Mouse (Mus musculus): ENCODE results near the gene Misp.

The Misp gene

DNA sequence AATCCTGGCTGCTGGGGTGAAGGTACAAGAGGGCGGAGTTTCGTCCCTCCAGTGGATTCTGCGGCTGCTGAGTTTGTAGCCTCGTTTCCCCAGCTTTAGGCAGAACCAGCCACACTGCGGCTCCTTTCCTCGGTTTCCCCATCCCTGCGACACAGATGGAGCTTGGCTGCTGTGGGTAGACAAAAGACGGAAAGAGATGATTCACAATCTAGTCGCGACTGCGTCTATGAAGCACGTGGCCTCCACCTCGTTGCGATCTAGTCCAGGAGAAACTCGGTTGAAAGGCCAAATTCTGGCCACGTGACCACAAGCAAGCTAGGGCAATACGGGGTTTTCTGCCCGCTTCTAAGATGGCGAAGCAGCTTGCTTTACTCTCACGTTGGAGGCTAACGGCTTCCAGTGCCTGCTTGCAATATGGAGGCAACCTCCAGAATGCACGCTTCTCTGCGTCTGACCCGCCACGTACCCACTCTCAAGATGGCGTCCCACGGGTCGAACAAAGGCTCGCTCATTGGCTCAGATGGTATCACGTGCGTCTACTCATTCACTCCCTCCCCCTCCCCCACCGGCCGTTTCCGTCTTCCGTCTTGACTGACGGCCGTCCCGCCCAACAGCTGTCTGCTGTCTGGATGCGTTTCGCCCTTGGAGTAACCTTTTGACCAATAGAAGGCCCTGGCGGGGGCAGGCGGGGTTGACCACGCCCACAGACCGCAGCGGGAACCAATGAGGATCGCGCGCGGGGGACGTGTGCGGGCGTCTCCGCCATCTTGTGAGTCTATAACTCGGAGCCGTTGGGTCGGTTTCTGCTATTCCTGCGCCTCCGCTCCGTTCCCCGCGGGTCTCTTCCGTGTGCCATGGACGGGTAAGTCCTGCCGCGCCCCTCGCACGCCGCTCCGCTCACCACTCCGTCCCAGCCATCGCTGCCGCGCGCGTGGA lies 33.3 kb downstream of the Misp start, which contains the start of gene Ptbp1:
Ptbp1 (plus strand) TSS at position 568 of the 936 bp plus-strand sequence.
- peak; percentile 98 for DNase-seq (ENCODE audit: extremely low spot score, low read depth, low spot score)

- no peak for DNase-seq (ENCODE audit: extremely low spot score, low read depth, low spot score)
Measured at GRCm38 (mm10) chr10:79854801-79855541, 34.2 kb downstream of the Misp start.

- no peak for DNase-seq (ENCODE audit: extremely low spot score, low read depth, low spot score)
Measured at GRCm38 (mm10) chr10:79855558-79856184, 34.9 kb downstream of the Misp start.

- no peak for DNase-seq (ENCODE audit: extremely low spot score, low read depth, low spot score)
Measured at GRCm38 (mm10) chr10:79856280-79856679, 35.5 kb downstream of the Misp start.

- no peak for DNase-seq (ENCODE audit: extremely low spot score, low read depth, low spot score)
Measured at GRCm38 (mm10) chr10:79856704-79857451, 36.1 kb downstream of the Misp start.

DNA sequence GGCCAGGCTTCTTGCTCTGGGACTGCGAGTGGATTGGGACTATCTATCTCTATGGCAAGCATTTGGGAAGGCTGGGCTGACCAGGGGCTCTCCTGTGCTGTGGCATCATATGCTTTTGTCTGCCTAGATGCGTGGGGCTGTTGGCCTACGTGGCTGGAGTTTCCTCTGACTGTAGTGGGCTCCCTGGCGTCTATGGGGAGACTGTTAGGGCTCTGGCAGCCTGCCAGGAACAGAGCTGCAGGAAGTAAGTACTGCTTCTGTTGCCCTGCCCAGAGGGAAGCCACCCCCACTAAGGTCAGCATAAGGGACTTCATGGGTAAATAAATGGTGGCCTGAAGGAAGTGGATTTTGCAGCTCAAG lies 36.6 kb downstream of the Misp start:
- no peak for DNase-seq (ENCODE audit: extremely low spot score, low read depth, low spot score)

DNA sequence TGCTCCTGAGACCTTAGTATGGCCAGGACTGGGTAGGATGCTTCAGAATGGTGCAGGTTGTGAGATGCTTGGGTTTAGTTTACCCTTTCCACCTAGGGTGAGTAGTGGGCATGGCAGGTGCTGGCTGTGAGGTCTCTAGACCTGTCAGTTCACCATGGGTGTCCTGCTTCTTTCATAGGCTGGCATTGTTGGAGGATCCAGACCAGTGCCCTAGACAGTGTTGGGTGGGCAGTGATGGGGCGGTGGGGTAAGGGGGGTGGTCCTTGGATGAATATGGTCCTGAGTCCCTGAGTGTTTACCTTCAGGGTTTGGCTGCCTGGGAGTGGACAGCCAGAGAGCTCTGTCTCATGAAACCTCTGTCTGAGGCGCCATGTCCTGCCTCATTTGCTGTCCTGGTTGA lies 37.1 kb downstream of the Misp start:
- no peak for DNase-seq (ENCODE audit: extremely low spot score, low read depth, low spot score)

- no peak for DNase-seq (ENCODE audit: extremely low spot score, low read depth, low spot score)
Measured at GRCm38 (mm10) chr10:79858416-79859074, 37.8 kb downstream of the Misp start.

DNA sequence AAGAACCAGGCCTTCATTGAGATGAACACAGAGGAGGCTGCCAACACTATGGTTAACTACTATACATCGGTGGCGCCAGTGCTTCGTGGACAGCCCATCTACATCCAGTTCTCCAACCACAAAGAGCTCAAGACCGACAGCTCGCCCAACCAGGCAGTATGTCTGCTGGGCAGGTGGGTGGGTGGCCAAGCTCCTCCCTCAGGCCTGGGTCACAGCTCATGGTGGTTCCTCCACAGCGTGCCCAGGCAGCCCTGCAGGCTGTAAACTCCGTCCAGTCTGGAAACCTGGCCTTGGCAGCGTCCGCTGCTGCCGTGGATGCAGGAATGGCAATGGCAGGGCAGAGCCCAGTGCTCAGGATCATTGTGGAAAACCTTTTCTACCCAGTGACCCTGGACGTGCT lies 38.3 kb downstream of the Misp start:
- DNase-seq (ENCODE audit: extremely low spot score, low read depth, low spot score) = no peak

DNA sequence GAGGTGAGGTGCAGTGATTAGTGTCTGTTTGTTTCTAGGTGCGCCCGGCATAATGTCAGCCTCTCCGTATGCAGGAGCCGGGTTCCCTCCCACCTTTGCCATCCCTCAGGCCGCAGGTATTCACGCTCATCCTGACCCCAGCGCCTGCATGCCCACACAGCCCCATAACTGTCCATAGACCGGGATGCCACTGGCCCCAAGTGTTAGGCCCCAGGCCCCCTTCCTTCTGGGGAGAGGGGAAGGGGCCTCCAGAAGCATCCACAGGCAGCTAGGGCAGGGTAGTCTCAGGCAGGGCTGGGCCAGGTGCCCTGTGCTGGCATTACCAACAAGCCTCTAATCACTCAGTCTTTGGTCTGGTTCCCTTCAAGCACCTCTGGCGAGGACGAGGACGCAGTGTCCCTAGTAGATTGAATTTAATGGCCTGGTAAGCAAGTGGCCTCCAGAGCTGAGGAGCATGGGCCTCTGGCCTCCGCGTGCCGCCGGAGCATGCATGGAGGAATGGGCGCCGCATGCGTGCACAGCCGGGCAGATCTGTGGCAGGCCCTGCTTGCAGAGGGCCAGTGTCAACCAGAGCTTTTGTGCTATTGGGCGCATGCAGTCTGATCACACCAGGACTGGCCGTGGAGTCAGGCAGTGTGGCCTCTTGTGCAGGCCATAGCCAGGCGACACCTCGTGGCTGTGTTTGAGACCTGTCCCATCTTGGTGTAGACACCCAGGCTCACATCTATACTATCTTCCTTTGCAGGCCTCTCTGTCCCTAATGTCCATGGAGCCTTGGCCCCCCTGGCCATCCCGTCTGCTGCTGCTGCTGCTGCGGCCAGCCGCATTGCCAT lies 39.5 kb downstream of the Misp start:
- DNase-seq (ENCODE audit: extremely low spot score, low read depth, low spot score) = no peak

DNA sequence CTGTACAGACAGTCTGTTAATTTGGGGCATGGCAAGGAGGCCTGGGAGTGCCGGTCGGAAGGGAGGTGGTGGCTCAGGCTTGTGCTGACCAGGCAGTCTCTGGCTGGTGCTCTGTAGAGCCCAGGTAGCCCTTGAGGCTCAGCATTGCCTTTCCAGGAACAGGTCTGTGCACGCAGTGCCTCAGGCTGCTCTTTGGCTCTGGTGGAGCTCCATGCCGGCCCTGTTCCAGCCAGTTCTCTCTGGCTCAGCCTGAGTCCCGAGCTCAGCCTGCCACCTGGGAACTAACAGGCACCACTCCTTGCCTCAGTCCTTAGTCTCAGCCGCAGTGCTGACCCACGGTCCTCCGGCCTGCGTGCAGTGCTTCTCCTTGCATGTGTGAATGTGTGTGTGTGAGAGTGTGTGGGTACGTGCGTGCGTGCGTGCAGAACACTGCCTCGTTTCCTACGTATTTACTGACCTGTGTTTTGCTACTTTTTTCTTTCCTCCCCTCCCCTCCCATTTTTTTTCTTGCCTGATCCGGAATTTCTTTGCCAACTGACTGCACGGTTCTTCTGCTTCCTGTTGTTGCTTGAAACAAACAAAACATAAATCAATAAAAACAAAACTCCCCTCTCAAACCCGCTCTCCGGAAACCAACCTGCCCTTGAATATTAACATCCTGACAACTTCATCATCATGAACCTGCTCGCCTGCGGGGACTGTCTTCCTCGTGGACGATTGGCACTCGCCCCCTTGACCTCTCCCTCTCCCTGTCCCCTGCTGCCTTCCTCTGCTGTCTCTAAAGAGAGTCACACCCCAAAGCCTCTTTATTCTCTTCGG lies 40.6 kb downstream of the Misp start:
- DNase-seq (ENCODE audit: extremely low spot score, low read depth, low spot score) = no peak

- DNase-seq (ENCODE audit: extremely low spot score, low read depth, low spot score) = no peak
Measured at GRCm38 (mm10) chr10:79862049-79862788, 41.4 kb downstream of the Misp start.

DNA sequence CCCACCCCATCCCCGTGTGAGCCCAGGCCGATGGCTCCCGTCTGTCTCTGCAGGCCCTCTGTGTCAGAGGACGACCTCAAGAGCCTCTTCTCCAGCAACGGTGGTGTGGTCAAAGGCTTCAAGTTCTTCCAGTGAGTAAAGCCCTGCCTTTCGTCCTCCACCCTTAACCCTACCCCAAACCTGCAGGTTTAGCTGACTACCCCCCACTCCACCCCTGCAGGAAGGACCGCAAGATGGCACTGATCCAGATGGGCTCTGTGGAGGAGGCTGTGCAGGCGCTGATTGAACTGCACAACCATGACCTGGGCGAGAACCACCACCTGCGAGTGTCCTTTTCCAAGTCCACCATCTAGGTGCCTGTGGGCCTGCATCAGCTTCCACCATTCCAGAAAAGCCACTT lies 42.1 kb downstream of the Misp start:
- no peak for DNase-seq (ENCODE audit: extremely low spot score, low read depth, low spot score)

DNA sequence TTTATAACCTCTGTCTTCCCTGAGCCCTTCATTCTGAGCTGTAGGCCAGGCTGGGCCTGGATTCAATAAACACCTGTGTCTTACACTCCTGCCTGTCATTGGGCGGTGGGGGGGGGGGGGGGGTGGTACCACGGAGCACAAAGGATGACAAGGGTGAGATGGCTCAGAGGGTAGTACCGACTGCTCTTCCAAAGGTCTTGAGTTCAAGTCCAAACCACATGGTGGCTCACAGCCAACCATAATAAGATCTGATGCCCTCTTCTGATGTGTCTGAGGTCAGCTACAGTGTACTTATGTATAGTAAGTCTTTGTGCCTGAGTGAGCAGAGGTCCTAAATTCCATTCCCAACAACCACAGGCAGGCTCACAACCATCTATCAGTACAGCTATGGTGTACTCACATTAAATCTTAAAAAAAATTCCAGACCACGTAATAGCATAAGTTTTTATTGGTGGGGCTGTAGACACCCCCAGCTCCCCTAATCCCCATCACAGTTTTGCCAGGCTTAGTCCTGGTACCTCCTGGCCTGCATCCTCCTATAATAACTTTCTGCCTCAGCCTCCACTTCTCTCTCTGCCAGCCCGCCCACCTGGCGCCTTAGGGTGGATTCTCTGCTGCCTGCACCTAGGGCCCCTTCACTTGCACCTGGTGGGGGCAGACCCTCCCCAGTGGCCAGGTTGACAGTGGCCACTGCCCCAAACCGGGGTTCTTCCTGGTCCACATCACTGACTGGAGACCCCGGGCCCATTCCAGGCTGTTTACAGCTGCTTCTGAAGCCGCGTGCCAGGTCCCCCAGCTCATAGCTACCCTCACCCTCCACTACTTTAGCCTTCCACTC lies 43.8 kb downstream of the Misp start:
- DNase-seq (ENCODE audit: extremely low spot score, low read depth, low spot score) = no peak

DNA sequence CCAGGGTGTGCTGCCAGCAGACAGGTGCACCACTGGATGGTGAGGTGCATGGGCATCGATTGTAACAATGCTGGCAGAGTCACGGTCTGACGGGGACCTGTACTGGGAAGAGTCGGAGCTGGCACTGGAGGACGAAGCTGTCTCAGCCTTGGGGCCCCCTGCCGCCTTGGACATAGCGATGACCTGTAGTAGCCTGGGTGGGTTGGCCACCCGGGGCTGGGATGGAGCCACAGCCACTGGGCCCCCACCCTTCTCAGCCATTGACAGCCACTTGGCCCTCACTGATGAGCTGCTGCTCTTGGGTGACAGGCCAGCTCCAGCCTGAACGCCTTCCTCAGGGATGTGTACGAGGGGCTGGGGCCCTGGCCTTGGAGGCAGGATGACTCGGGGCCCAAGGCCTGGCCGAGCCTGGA lies 44.4 kb downstream of the Misp start:
- DNase-seq (ENCODE audit: extremely low spot score, low read depth, low spot score) = no peak

GRCm38 (mm10) chr10:79865801-79866295 lies 45.1 kb downstream of the Misp start:
- no peak for DNase-seq (ENCODE audit: extremely low spot score, low read depth, low spot score)

DNA sequence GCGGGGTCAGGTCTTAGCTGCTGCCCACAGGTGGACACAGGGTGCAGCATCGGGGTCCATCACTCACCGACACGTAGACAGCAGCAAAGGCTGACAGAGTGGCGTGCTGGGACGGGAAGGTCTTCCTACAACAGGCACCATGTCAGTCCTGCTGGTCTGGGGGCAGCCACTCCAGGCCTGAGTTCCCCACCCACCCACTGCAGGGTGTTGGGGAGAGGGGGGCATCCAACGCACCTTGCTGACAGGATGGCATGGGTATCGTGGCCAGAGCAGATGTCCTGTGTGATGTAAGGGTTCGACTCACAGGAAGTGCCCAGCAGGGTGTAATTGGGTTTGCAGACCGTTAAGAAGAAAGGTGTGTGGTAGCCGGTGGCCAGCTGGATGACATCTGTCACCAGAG lies 45.8 kb downstream of the Misp start:
- DNase-seq (ENCODE audit: extremely low spot score, low read depth, low spot score) = no peak
